Mouse (Mus musculus): ENCODE measurements around the gene Cdkl1. TPM values are rescaled to one million over a fixed set of nuclear protein-coding genes. Genes with fewer than 3 reads are reported as not detected.

Gene Cdkl1
- polyA plus RNA-seq, 1 experiment from 2014 or later, result not detected

Other genes with a start within 250 kb of the Cdkl1 start
- 15.4 to 25.0 TPM (median 23.6 TPM) in 3 replicates for gene Vcpkmt, start 208.2 kb downstream of the Cdkl1 start, polyA plus RNA-seq (2018)
- 18.5 to 35.5 TPM (median 24.7 TPM) in 3 replicates for gene Sos2, start 109.4 kb downstream of the Cdkl1 start, polyA plus RNA-seq (2018)
- gene L2hgdh, start 66.4 kb downstream of the Cdkl1 start, polyA plus RNA-seq (2018), result 0.85 to 3.1 TPM (median 1.2 TPM) in 3 replicates
- 7.8 to 9.8 TPM (median 9.3 TPM) in 3 replicates for gene Atp5s, start 66.3 kb downstream of the Cdkl1 start, polyA plus RNA-seq (2018)
- 0.96 to 1.4 TPM (median 1.0 TPM) in 3 replicates for gene Atl1, start 101.3 kb upstream of the Cdkl1 start, polyA plus RNA-seq (2018)
- gene Map4k5, start 101.9 kb upstream of the Cdkl1 start, polyA plus RNA-seq (2018), result 6.0 to 7.2 TPM (median 6.6 TPM) in 3 replicates
- 38.7 to 58.7 TPM (median 45.1 TPM) in 3 replicates for gene Sav1, start 195.7 kb upstream of the Cdkl1 start, polyA plus RNA-seq (2018)